Mouse (Mus musculus) embryonic facial prominence, embryonic 15.5 days (tissue): ENCODE results near the gene Kcnmb3. TPM values are rescaled to one million over a fixed set of nuclear protein-coding genes. Genes with fewer than 3 reads are reported as not detected.

Experiments
- ATAC-seq: fragments of 200-750 bp; cut with Nextera tagmentation; 2 replicates; pipeline ENCODE4 v1.8.0; 2017; ENCODE audit warnings: low read depth, moderate TSS enrichment; ENCODE audit not compliant: insufficient number of reproducible peaks, low FRiP score, low TSS enrichment
- H3K27ac ChIP-seq: fragments of 300-500 bp; sonication (generic); replicated peaks from 2 replicates; pipeline ENCODE4 v1.5.1; 2015; ENCODE audit warnings: mild to moderate bottlenecking, inconsistent platforms
- H3K27me3 ChIP-seq: fragments of 300-500 bp; sonication (generic); 2 replicates; pipeline ENCODE4 v1.6.1; 2015; ENCODE audit warnings: inconsistent platforms
- H3K36me3 ChIP-seq: fragments of 300-500 bp; sonication (generic); 2 replicates; pipeline ENCODE4 v1.6.1; 2015; ENCODE audit warnings: mild to moderate bottlenecking, inconsistent platforms
- H3K4me1 ChIP-seq: fragments of 300-500 bp; sonication (generic); 2 replicates; pipeline ENCODE4 v1.6.1; 2015; ENCODE audit warnings: inconsistent platforms
- H3K4me2 ChIP-seq: fragments of 300-500 bp; sonication (generic); replicated peaks from 2 replicates; pipeline ENCODE4 v1.6.1; 2015; ENCODE audit warnings: mild to moderate bottlenecking, inconsistent platforms
- H3K4me3 ChIP-seq: fragments of 300-500 bp; sonication (generic); replicated peaks from 2 replicates; pipeline ENCODE4 v1.5.1; 2015; ENCODE audit warnings: mild to moderate bottlenecking, inconsistent platforms
- H3K9ac ChIP-seq: fragments of 300-500 bp; sonication (generic); 2 replicates; pipeline ENCODE4 v1.6.1; 2015; ENCODE audit warnings: inconsistent platforms
- H3K9me3 ChIP-seq: fragments of 300-500 bp; sonication (generic); replicated peaks from 2 replicates; pipeline ENCODE4 v1.6.1; 2016; ENCODE audit warnings: inconsistent platforms
- WGBS: fragments of 180-500 bp; shearing (Covaris S2); methylation state at CpG from one replicate; pipeline ENCODE4 v1.1.7; 2015; 5-methylcytosine and 5-hydroxymethylcytosine counted together
- polyA plus RNA-seq: library from polyadenylated mRNA; unstranded; fragments of >200 nt; fragmentation: Nextera tagmentation; extraction: Ambion mirVana; gene quantifications from 2 replicates; pipeline ENCODE4 v1.2.1, GENCODE M21; 2015

The Kcnmb3 gene
- polyA plus RNA-seq, 1 experiment from 2014 or later, result 0.59 TPM

DNA sequence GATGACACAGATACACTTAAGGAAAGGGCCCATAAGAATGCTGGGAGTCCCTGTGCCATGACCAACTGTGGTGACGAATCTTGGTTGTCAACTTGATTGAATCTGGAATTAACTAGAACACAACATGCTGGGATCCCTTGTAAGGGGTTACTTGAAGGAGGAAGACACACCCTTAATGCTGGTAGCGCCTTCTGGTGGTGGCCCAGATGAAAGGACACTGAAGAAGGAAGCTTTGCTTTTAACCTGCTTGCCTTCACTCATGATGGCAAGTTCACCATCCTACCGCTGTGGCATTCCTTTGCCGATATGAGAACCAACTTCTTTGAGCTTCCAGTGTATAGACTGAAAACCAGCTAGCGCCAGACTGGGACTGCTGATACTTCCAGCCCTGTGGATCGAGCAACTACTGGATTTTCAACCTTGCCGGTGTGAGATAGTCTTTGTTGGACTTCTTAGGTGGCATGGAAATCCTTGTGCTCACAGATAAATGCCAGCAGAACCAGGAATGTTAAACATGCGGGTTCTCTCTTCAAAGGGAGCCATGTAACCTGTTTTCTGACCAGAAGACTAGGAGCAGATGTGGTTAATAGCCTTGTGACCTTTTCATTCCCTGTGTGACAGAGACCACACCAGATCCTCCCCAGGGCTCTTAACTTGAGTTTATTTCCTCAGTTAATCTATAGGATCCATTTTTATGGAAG lies 2.5 kb upstream of the Kcnmb3 start:
- Histone ChIP-seq H3K4me3 (no peak overlapping the region), H3K36me3 (no peaks in the 10 kb centered on the region), H3K9me3 (no peaks in the 10 kb centered on the region), H3K4me2 (no peak overlapping the region), H3K27me3 (no peaks in the 10 kb centered on the region), H3K9ac (no peak overlapping the region), H3K4me1 (peaks cover 6% of the 10 kb centered on the region; the same call in 1 of the 2 replicates), H3K27ac (no peak overlapping the region)
- WGBS, result 71% methylated on average over 8 of the region's 8 CpGs
- ATAC-seq, result no peak

- H3K4me1 ChIP-seq, result peaks cover 6% of the 10 kb centered on the region; the same call in 1 of the 2 replicates
- no peak for ATAC-seq
- H3K36me3 ChIP-seq, result no peaks in the 10 kb centered on the region
- no peak overlapping the region for H3K9ac ChIP-seq
- H3K27me3 ChIP-seq, result no peaks in the 10 kb centered on the region
- no peak overlapping the region for H3K27ac ChIP-seq
- H3K4me3 ChIP-seq, result no peak overlapping the region
- no peak overlapping the region for H3K4me2 ChIP-seq
- no peaks in the 10 kb centered on the region for H3K9me3 ChIP-seq
Observed at GRCm38 (mm10) chr3:32490928-32491315, 1.1 kb downstream of the Kcnmb3 start.

DNA sequence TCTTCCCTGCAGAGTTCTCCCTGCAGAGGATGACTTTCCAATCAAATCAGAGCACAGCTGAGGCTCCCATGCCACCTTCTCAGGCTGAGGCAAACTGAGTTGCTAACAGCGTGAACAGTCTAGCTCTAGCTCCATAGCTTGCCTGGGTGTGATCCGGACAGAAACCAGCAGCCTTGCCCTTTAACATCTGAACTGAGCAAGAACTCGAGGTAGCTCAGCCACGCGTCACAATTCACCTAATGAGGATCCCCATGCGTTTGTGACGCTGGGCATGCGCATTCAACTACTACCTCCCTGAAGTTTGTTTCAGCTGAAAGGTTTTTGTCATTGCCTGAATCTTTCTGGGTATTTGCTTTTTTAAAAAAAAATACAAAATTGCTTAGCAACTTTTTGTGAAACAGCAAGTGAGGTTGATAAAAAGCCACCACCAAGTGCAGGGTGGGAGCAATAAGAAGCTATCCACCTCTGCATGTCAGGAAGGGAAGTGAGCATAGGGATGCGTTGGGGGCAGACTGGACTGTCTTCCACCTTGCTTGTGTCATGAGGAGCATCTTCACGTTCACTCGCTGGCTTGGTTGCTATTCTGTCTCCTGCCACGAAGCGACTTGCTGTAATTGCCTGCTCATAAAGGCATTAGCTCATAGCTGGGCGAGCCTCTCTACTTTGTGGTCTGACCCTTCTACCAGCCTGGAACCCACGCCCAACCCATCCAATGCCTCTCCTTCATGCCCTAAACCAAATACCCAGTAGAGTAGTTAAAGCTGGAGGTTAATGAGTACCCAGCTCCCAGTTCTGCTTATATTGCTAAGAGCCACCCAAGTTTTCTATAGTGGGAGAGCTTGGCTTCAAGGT lies 1.7 kb downstream of the Kcnmb3 start:
- Histone ChIP-seq H3K36me3 (no peaks in the 10 kb centered on the region), H3K27me3 (no peaks in the 10 kb centered on the region), H3K9me3 (no peaks in the 10 kb centered on the region), H3K4me3 (no peak overlapping the region), H3K4me1 (0 out of 2 replicates have a peak, but pooled peaks cover under 1% of the 10 kb centered on the region), H3K27ac (no peak overlapping the region), H3K4me2 (no peak overlapping the region), H3K9ac (no peak overlapping the region)
- 77% methylated on average over 15 of the region's 15 CpGs for WGBS
- ATAC-seq, result no peak; the same call in 1 of the 2 replicates

DNA sequence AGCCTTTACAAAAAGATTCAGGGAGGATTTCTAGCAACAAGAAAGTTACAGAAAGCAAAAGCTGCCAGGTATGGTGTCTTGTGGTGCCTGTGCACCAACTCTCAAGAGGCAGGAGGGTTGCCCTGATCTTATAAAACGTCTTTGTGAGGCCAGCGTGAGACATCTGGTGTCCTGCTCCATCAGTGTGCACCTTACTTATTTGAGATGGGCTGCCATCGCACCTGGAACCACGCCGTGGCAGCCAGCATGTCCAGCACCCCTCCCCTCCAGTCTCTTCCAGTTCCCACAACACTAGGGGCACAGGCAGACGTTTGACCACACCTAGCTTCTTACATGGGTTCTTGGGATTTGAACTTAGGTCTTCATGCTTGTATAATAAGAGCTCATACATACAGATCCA lies 3.9 kb downstream of the Kcnmb3 start:
- H3K4me2 ChIP-seq, result no peak overlapping the region
- no peak overlapping the region for H3K4me3 ChIP-seq
- no peaks in the 10 kb centered on the region for H3K27me3 ChIP-seq
- H3K4me1 ChIP-seq, result no peaks in the 10 kb centered on the region
- ATAC-seq, result no peak
- WGBS, result 78% methylated on average over 6 of the region's 6 CpGs
- no peaks in the 10 kb centered on the region for H3K9me3 ChIP-seq
- no peak overlapping the region for H3K9ac ChIP-seq
- H3K36me3 ChIP-seq, result no peaks in the 10 kb centered on the region
- no peak overlapping the region for H3K27ac ChIP-seq

DNA sequence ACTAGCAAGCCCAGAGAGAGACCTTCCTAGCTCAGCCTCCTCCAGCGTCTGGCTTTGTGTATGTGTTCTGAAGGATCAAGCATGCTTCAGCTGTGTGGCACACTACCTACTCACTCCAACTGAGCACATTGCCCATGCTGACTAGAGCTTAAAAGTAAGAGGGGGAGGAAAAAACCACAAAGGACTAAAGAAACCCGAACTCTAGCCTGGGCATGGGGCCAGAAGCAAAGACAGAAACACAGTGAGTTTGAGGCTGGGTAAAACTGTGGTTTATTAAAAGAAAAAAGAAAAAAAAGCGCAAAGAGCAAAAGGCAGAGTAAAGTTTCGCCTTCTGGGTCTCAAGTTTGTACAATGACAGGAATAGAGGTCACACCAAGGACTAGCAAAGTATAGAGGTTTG lies 5.5 kb downstream of the Kcnmb3 start:
- Histone ChIP-seq H3K4me3 (no peak overlapping the region), H3K27me3 (no peaks in the 10 kb centered on the region), H3K36me3 (no peaks in the 10 kb centered on the region), H3K27ac (no peak overlapping the region), H3K9ac (no peak overlapping the region), H3K4me2 (no peak overlapping the region), H3K9me3 (no peaks in the 10 kb centered on the region), H3K4me1 (no peaks in the 10 kb centered on the region)
- 60% methylated on average over 4 of the region's 4 CpGs for WGBS
- ATAC-seq, result no peak

DNA sequence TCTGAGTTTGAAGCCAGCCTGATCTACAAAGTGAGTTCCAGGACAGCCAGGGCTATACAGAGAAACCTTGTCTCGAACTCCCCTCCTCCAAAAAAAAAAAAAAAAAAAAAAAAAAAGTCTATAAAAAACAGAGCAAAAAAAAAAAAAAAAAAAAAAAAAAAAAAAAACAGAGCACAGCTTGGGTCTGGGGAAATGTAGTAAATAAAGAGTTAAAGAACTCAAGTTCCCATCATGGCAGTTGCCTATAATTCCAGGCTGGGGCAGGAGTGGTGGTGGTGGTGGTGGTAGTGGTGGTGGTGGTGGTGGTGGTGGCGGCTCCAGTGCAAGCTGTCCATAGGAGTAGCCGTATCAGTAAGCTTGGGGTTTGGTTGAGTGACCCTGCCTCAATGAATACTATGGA lies 9.0 kb downstream of the Kcnmb3 start:
- H3K36me3 ChIP-seq, result no peaks in the 10 kb centered on the region
- 74% methylated on average over 3 of the region's 3 CpGs for WGBS
- H3K9me3 ChIP-seq, result no peaks in the 10 kb centered on the region
- no peak overlapping the region for H3K27ac ChIP-seq
- H3K9ac ChIP-seq, result no peak overlapping the region
- no peaks in the 10 kb centered on the region for H3K4me1 ChIP-seq
- no peak overlapping the region for H3K4me3 ChIP-seq
- no peak overlapping the region for H3K4me2 ChIP-seq
- H3K27me3 ChIP-seq, result no peaks in the 10 kb centered on the region
- ATAC-seq, result no peak

- H3K27me3 ChIP-seq, result no peaks in the 10 kb centered on the region
- H3K4me2 ChIP-seq, result no peak overlapping the region
- no peaks in the 10 kb centered on the region for H3K9me3 ChIP-seq
- 91% methylated on average over 7 of the region's 7 CpGs for WGBS
- no peak for ATAC-seq
- H3K27ac ChIP-seq, result no peak overlapping the region
- H3K4me1 ChIP-seq, result no peaks in the 10 kb centered on the region
- H3K36me3 ChIP-seq, result no peaks in the 10 kb centered on the region
- H3K9ac ChIP-seq, result no peak overlapping the region
- H3K4me3 ChIP-seq, result no peak overlapping the region
Observed at GRCm38 (mm10) chr3:32479961-32480360, 12.1 kb downstream of the Kcnmb3 start.

GRCm38 (mm10) chr3:32473184-32473583 lies 18.8 kb downstream of the Kcnmb3 start:
- Histone ChIP-seq H3K27ac (no peak overlapping the region), H3K9me3 (no peaks in the 10 kb centered on the region), H3K4me1 (no peaks in the 10 kb centered on the region), H3K9ac (no peak overlapping the region), H3K27me3 (no peaks in the 10 kb centered on the region), H3K4me2 (no peak overlapping the region), H3K4me3 (no peak overlapping the region), H3K36me3 (no peaks in the 10 kb centered on the region)
- WGBS, result 85% methylated on average over 10 of the region's 10 CpGs
- no peak for ATAC-seq

- Histone ChIP-seq H3K27ac (no peak overlapping the region), H3K36me3 (no peaks in the 10 kb centered on the region), H3K4me1 (no peaks in the 10 kb centered on the region), H3K4me2 (no peak overlapping the region), H3K9me3 (no peaks in the 10 kb centered on the region), H3K27me3 (no peaks in the 10 kb centered on the region), H3K9ac (no peak overlapping the region), H3K4me3 (no peak overlapping the region)
- ATAC-seq, result no peak
- WGBS, result 63% methylated on average over 14 of the region's 14 CpGs
Observed at GRCm38 (mm10) chr3:32472191-32472900, 19.7 kb downstream of the Kcnmb3 start.

- H3K27ac ChIP-seq, result no peak overlapping the region
Observed at GRCm38 (mm10) chr3:32471098-32471497, 20.9 kb downstream of the Kcnmb3 start.

GRCm38 (mm10) chr3:32470449-32470848 lies 21.6 kb downstream of the Kcnmb3 start:
- H3K9me3 ChIP-seq, result no peaks in the 10 kb centered on the region
- no peak overlapping the region for H3K9ac ChIP-seq
- ATAC-seq, result no peak
- H3K36me3 ChIP-seq, result no peaks in the 10 kb centered on the region
- 79% methylated on average over 7 of the region's 7 CpGs for WGBS
- H3K4me3 ChIP-seq, result no peak overlapping the region
- H3K4me1 ChIP-seq, result no peaks in the 10 kb centered on the region
- no peak overlapping the region for H3K4me2 ChIP-seq
- no peaks in the 10 kb centered on the region for H3K27me3 ChIP-seq
- H3K27ac ChIP-seq, result no peak overlapping the region

More at GRCm38 (mm10) chr3:32471098-32471497, 20.9 kb downstream of the Kcnmb3 start:
- no peak for ATAC-seq
- Histone ChIP-seq H3K9ac (no peak overlapping the region), H3K4me3 (no peak overlapping the region), H3K9me3 (no peaks in the 10 kb centered on the region), H3K36me3 (no peaks in the 10 kb centered on the region), H3K4me2 (no peak overlapping the region), H3K27me3 (no peaks in the 10 kb centered on the region), H3K4me1 (no peaks in the 10 kb centered on the region)
- WGBS, result 70% methylated on average over 6 of the region's 6 CpGs
